Mouse (Mus musculus) lung, postnatal 0 days (tissue): Measurements from ENCODE around the gene Triobp.

ENCODE experiments used
- CTCF ChIP-seq: IDR thresholded peaks from 2 replicates; pipeline ENCODE4 v1.5.1; 2016; ENCODE audit warnings: antibody characterized with exemption, mild to moderate bottlenecking
- EP300 ChIP-seq: IDR thresholded peaks from 2 replicates; pipeline ENCODE4 v1.6.1; 2016; ENCODE audit warnings: antibody characterized with exemption, mild to moderate bottlenecking, control low read depth

DNA sequence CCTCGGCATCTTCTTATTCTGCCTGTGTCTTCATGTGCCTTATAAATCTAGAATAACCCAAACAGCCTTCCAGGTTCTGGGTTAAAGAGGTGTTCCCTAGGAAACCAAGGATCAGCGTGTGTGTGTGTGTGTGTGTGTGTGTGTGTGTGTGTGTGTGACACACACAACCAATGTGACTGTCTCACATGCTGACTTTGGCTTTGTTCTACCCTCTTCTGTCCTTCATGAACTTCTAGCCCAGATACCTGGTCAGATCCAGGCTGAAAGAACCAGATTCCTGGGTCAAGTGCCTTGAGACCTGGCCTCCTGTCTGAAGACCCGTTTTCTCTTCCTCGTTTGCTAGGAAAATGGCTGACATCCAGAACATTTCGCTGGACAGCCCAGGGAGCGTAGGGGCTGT lies 94.1 kb downstream of the Triobp start, which contains the start of gene Galr3:
- TF ChIP-seq CTCF (no peak), EP300 (no peak)
